Mouse (Mus musculus): Measurements from ENCODE around the gene 4930402H24Rik. TPM values are rescaled to one million over a fixed set of nuclear protein-coding genes. Genes with fewer than 3 reads are reported as not detected.

Gene 4930402H24Rik
- polyA plus RNA-seq, 1 experiment: 71.8 TPM

DNA sequence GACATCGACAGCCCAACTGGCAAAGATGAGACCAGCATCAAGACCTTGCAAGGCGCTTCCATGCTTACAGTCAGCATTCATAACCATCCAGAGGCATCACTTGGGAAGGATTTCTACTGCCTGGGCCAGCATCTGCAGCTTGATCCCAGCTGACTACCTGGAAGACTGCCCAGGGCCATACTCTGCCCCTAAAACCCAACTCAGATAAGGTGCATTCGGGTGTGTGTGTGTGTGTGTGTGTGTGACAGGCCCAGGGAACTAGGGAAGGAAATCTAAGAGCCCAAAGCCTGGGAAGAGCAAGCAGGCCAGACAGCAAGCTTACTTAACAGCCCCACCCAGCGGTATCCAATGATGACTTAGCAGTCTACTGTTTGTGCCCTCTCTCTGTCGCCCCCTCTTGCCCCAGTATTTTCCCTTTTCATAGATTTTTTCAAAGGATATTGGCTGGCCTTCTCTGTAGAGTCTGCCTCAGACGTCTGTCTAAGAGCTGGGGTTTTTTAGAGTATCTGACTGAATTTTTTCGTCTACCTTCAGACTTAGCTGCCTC lies 151.1 kb downstream of the 4930402H24Rik start:
- Histone ChIP-seq H3K27me3 (ENCODE audit: control insufficient read depth, insufficient read depth, low read length) (no peaks in the 10 kb centered on the region), H3K4me3 (ENCODE audit: control insufficient read depth, low read depth, low read length) (no peak overlapping the region), H3K4me1 (ENCODE audit: control insufficient read depth, insufficient read depth, low read length) (no peaks in the 10 kb centered on the region), H3K27ac (ENCODE audit: control insufficient read depth, insufficient read depth, low read depth, low read length) (no peak overlapping the region), H3K36me3 (ENCODE audit: control insufficient read depth, insufficient read depth, low read length) (no peaks in the 10 kb centered on the region)
- TF ChIP-seq CTCF (IDR thresholded peaks at IDR 0.05; ENCODE audit: control insufficient read depth, insufficient read depth, insufficient replicate concordance, low read depth, low read length): no peak
- no peak for TF ChIP-seq POLR2A (IDR thresholded peaks at IDR 0.05; ENCODE audit: control insufficient read depth, low read depth, low read length)

DNA sequence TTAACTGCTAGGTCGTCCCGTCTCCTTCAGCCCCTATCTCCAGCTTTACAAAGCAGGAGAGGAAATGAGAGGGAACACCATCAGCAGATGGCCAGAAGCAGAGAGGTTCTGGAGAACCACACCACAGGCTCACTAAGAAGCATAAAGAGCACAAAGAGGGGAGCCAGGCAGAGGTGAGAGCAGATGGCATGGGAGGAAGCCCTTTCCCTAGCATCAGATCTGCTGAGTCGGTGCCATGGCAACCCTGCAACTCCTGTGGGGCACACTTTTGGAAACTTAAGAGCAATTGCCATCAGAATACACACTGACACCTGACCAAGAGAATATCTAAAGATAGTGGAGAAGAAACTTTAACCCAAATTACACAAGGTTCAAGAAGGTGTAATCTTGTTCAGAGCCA lies 151.6 kb downstream of the 4930402H24Rik start:
- Histone ChIP-seq H3K36me3 (ENCODE audit: control insufficient read depth, insufficient read depth, low read length) (peaks cover 1% of the 10 kb centered on the region; the same call in 1 of the 2 replicates), H3K4me1 (ENCODE audit: control insufficient read depth, insufficient read depth, low read length) (no peaks in the 10 kb centered on the region), H3K4me3 (ENCODE audit: control insufficient read depth, low read depth, low read length) (no peak overlapping the region), H3K27ac (ENCODE audit: control insufficient read depth, insufficient read depth, low read depth, low read length) (no peak overlapping the region), H3K27me3 (ENCODE audit: control insufficient read depth, insufficient read depth, low read length) (no peaks in the 10 kb centered on the region)
- TF ChIP-seq CTCF (IDR thresholded peaks at IDR 0.05; ENCODE audit: control insufficient read depth, insufficient read depth, insufficient replicate concordance, low read depth, low read length) (no peak), POLR2A (IDR thresholded peaks at IDR 0.05; ENCODE audit: control insufficient read depth, low read depth, low read length) (no peak)

DNA sequence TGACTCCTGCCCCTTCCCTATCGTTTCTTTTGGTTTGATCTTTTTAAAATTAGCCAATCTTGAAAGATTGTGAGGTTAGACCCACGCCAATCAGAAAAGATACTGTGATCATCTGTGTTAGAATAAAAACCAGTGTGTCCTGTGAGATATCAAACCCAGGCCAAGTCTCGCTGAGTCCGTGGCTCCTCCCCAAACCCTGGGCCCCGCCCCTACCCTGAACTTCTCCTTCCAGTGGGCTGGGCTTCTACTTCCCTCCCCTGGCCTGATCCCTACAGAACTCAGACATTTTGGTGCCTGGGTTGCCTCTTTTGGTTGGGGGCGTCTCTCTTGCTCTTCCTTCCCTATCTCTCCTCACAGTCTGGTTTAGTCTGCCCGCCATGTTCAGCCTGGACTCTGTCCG lies 155.8 kb downstream of the 4930402H24Rik start:
- H3K36me3 ChIP-seq (ENCODE audit: control insufficient read depth, insufficient read depth, low read length): peaks cover 1% of the 10 kb centered on the region; the same call in 1 of the 2 replicates
- no peak overlapping the region for H3K4me3 ChIP-seq (ENCODE audit: control insufficient read depth, low read depth, low read length)

DNA sequence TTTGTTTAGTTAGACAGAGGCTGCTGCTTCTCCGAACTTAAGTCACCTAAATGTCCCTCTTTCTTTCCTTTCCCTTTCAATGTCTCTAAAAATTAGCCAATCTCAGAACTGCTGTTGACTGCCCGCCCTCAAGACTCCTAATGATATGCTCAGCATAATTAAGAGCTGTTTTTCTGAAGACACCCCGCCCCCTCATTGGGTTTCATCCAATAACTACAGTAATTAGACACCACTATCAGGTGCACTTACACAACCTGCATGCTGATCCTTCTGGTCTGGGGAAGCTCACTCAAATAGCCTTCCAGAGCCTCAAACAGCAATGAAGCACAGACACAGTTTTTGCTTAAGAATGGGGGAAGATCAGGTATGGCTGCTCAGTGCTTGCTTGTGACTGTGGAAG lies 156.5 kb downstream of the 4930402H24Rik start:
- Histone ChIP-seq H3K27ac (ENCODE audit: control insufficient read depth, insufficient read depth, low read depth, low read length) (no peak overlapping the region), H3K4me1 (ENCODE audit: control insufficient read depth, insufficient read depth, low read length) (no peaks in the 10 kb centered on the region), H3K4me3 (ENCODE audit: control insufficient read depth, low read depth, low read length) (no peak overlapping the region), H3K36me3 (ENCODE audit: control insufficient read depth, insufficient read depth, low read length) (peaks cover 1% of the 10 kb centered on the region; the same call in 1 of the 2 replicates), H3K27me3 (ENCODE audit: control insufficient read depth, insufficient read depth, low read length) (no peaks in the 10 kb centered on the region)
- no peak for TF ChIP-seq POLR2A (IDR thresholded peaks at IDR 0.05; ENCODE audit: control insufficient read depth, low read depth, low read length)
- TF ChIP-seq CTCF (IDR thresholded peaks at IDR 0.05; ENCODE audit: control insufficient read depth, insufficient read depth, insufficient replicate concordance, low read depth, low read length): no peak

More for the DNA sequence above, 155.8 kb downstream of the 4930402H24Rik start:
- Histone ChIP-seq H3K27ac (ENCODE audit: control insufficient read depth, insufficient read depth, low read depth, low read length) (no peak overlapping the region), H3K27me3 (ENCODE audit: control insufficient read depth, insufficient read depth, low read length) (no peaks in the 10 kb centered on the region), H3K4me1 (ENCODE audit: control insufficient read depth, insufficient read depth, low read length) (no peaks in the 10 kb centered on the region)
- TF ChIP-seq CTCF (IDR thresholded peaks at IDR 0.05; ENCODE audit: control insufficient read depth, insufficient read depth, insufficient replicate concordance, low read depth, low read length) (no peak), POLR2A (IDR thresholded peaks at IDR 0.05; ENCODE audit: control insufficient read depth, low read depth, low read length) (no peak)

DNA sequence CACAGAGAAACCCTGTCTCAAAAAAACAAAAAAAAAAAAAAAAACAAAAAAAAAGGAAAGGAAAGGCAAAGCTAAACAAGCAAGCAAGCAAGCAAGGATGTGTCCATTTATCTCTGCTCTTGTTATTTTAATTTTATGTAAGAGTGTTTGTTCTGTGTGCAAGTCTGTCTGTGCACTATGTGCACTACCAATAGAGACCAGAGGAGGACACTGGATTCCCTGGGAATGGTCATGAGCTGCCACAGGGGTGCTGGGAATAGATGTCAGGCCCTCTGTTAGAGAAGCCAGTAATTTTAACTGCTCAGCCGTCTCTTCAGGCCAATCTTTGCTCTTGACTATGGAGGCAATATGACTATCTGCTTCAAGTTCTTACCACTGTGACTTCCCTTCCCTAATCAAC lies 162.6 kb downstream of the 4930402H24Rik start:
- Histone ChIP-seq H3K36me3 (ENCODE audit: control insufficient read depth, insufficient read depth, low read length) (peaks cover 1% of the 10 kb centered on the region), H3K27ac (ENCODE audit: control insufficient read depth, insufficient read depth, low read depth, low read length) (no peak overlapping the region), H3K4me3 (ENCODE audit: control insufficient read depth, low read depth, low read length) (no peak overlapping the region), H3K4me1 (ENCODE audit: control insufficient read depth, insufficient read depth, low read length) (no peaks in the 10 kb centered on the region), H3K27me3 (ENCODE audit: control insufficient read depth, insufficient read depth, low read length) (no peaks in the 10 kb centered on the region)
- TF ChIP-seq POLR2A (IDR thresholded peaks at IDR 0.05; ENCODE audit: control insufficient read depth, low read depth, low read length) (no peak), CTCF (IDR thresholded peaks at IDR 0.05; ENCODE audit: control insufficient read depth, insufficient read depth, insufficient replicate concordance, low read depth, low read length) (no peak)

DNA sequence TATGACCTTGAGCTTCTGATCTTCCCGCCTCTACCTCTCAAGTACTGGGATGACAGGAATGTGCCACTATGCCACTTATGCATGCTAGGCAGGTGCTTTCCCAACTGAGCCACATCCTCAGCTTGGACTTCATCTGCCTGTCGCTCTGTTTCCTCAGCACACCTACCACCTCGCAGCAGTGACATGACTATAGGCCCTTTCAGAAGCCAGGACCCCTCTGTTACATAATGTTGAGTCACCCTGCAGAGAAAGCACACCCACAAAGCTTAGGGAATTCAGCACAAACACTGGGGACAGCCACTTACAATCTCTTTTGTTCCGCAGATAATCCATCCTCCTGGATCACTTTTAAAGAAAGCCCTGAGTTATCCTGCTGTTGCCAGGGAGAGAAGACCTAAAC lies 166.1 kb downstream of the 4930402H24Rik start:
- Histone ChIP-seq H3K36me3 (ENCODE audit: control insufficient read depth, insufficient read depth, low read length) (peaks cover 1% of the 10 kb centered on the region), H3K4me1 (ENCODE audit: control insufficient read depth, insufficient read depth, low read length) (no peaks in the 10 kb centered on the region), H3K27ac (ENCODE audit: control insufficient read depth, insufficient read depth, low read depth, low read length) (no peak overlapping the region), H3K4me3 (ENCODE audit: control insufficient read depth, low read depth, low read length) (no peak overlapping the region), H3K27me3 (ENCODE audit: control insufficient read depth, insufficient read depth, low read length) (no peaks in the 10 kb centered on the region)
- TF ChIP-seq CTCF (IDR thresholded peaks at IDR 0.05; ENCODE audit: control insufficient read depth, insufficient read depth, insufficient replicate concordance, low read depth, low read length): no peak
- no peak for TF ChIP-seq POLR2A (IDR thresholded peaks at IDR 0.05; ENCODE audit: control insufficient read depth, low read depth, low read length)

DNA sequence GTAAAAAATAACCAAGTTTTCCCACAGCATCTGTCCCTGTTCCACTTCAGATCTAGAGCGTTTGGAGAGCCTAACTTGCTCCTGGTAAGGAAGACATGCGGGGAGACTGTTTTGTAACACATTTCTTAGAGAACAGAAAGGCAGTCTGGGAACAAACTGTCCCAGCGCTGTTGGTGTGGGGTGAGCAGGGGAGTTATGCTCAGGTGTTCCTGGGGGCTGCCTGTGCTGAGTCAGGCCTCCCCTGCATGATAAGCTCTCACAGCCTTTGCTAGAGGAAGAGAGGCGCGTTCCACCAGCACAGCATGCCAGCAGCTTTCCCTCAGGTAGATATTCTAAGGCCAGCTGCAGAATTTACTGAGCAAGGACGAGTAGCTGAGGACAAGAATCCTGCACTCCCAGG lies 168.2 kb downstream of the 4930402H24Rik start:
- peaks cover 1% of the 10 kb centered on the region for H3K36me3 ChIP-seq (ENCODE audit: control insufficient read depth, insufficient read depth, low read length)
- H3K27ac ChIP-seq (ENCODE audit: control insufficient read depth, insufficient read depth, low read depth, low read length): no peak overlapping the region
- no peak for TF ChIP-seq CTCF (IDR thresholded peaks at IDR 0.05; ENCODE audit: control insufficient read depth, insufficient read depth, insufficient replicate concordance, low read depth, low read length)
- no peak for TF ChIP-seq POLR2A (IDR thresholded peaks at IDR 0.05; ENCODE audit: control insufficient read depth, low read depth, low read length)
- H3K4me1 ChIP-seq (ENCODE audit: control insufficient read depth, insufficient read depth, low read length): no peaks in the 10 kb centered on the region
- H3K27me3 ChIP-seq (ENCODE audit: control insufficient read depth, insufficient read depth, low read length): no peaks in the 10 kb centered on the region
- no peak overlapping the region for H3K4me3 ChIP-seq (ENCODE audit: control insufficient read depth, low read depth, low read length)
